Mouse (Mus musculus) left cerebral cortex, adult 6 months (tissue): Measurements from ENCODE around the gene Mpnd. TPM values are rescaled to one million over a fixed set of nuclear protein-coding genes. Genes with fewer than 3 reads are reported as not detected.

ENCODE experiments used
- long read RNA-seq, 2 experiments: library from polyadenylated mRNA; unstranded; transcript quantifications; one replicate each; pipeline ENCODE4 v2.0.0; 2019 to 2020
- polyA plus RNA-seq: library from polyadenylated mRNA; unstranded; fragments of <200 nt; fragmentation: Nextera tagmentation; gene quantifications from 2 replicates; pipeline ENCODE4 v1.2.3, GENCODE M21; 2021

Gene Mpnd
- polyA plus RNA-seq, result 17.4 and 132 TPM in 2 replicates
- long read RNA-seq, experiment 1, partial matches to known transcripts, result 27 of 33 reads
- long read RNA-seq, experiment 1, other reads (novel, unspliced or antisense), result 4 of 33 reads
- long read RNA-seq, experiment 2, partial matches to known transcripts, result 13 of 15 reads
- long read RNA-seq, experiment 2, other reads (novel, unspliced or antisense), result 1 of 15 reads

DNA sequence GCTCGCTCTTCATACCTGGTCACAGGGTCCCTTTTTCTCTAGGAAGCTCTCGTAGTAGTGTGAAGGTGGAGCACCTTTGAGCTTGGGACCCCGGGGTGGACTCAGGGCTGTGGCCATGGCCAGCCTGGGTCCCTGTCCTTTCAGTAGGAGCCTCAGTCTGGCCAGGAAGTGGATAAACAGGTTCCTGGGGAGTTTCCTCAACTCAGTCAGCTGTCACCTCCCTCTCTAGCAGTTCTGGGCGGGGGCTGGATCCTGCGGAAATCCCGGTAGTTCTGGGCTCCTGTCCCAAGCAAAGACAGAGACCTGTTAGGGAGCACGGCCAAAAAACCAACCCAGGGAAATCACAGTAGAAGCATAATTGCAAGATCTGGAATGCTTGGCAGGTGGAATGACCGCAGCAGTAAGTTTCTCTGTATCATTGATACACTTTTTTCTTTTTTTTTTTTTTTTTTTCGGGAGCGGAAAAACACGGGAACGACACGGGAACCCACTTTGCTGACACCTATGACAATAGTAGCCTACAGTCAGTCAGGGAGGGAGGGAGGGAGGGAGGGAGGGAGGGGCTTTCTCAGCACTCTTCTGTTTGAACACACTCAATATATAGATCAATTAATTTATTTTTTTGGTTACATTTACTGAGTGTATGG is at the start of gene Mpnd, which contains the start of gene Stap2:
TSS of gene Mpnd (plus strand) at position 297 of the 647 bp plus-strand sequence.
TSS of gene Stap2 (minus strand) at position 170 of the 647 bp plus-strand sequence.

DNA sequence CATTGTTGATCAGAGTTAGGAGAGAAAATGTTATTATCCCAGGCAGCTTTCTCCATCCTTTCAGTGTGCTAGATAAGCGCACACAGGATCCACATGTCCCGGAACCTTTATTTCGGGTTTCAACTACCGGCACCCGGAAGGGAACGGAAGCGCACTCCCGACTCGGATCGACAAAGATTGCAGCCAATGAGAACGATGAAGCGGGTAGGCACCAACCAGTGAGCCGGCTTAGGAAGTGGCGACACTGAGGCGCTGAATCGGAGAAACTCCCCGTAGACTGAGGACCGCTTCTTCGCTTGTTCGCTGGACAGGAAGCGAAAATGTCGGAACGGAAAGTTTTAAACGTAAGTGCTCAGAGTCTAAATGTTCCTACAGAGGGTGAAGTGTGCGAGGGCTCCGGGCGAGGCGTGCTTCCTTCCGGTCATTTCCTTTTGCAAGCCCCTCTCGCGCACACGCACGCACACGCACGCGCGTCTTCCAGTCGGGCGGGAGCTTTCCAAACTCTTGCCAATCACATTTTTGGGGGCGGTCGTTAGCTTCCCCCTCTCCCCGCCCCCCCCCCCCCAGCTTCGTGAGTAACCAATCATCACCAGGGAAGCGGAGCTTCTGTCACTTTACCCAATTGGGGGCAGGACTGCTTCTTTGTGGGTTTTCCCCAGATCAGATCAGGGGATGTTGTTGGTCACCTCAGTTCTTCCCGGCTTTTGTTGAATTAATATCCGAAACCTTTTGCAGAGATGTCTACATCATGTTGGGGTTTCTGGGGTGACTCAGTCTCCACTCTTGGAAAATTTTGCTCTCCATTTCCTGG is 46.4 kb upstream of the Mpnd start, which contains the start of gene Yju2:
TSS of gene Yju2 (plus strand) at position 182 of the 811 bp plus-strand sequence.

DNA sequence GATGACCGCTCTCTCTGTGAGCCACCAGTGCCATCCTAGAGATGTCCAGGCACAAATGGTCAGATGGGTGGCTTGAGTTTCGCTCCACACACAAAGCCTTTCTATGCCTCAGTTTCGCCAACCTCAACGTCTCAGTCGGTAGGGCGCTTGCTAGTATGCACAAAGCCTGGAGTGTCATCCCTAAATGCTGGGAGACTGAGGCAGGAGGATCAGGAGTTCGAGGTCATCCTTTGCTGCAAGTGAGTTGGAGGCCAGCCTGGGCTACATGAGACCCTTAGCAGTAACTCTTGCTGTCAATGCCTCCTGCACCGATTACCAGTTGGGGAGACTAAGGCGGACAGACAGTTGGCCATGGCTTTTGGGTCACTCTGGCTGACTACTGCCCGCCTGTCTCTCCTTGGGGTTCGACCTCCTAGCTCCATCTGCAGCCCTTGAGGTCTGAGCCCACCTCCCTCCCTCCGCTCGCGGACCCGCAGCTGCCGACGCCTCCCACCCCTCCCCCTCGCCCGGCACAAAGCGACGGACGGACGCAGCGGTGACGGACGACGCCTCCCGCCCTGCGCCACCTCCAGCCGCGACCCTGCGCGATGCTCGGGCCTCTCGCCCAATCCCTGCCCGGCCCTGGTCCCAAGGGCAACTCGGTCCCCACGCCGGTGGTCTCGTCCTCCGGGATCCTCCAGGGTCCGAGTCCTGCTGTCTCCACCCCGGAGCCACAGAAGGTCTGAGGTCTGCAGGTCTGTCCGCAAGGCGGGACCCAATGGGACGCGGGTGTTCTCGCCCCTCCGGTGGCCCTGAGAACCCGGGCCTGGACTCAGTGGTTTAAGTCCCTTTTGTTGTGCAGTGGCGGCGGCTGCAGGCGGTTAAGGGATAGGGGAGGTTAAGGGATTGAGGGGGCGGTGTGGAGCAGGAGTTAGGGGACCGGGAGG is 35.3 kb upstream of the Mpnd start, which contains the start of gene Shd:
TSS of gene Shd (plus strand) at position 502 of the 926 bp plus-strand sequence.

DNA sequence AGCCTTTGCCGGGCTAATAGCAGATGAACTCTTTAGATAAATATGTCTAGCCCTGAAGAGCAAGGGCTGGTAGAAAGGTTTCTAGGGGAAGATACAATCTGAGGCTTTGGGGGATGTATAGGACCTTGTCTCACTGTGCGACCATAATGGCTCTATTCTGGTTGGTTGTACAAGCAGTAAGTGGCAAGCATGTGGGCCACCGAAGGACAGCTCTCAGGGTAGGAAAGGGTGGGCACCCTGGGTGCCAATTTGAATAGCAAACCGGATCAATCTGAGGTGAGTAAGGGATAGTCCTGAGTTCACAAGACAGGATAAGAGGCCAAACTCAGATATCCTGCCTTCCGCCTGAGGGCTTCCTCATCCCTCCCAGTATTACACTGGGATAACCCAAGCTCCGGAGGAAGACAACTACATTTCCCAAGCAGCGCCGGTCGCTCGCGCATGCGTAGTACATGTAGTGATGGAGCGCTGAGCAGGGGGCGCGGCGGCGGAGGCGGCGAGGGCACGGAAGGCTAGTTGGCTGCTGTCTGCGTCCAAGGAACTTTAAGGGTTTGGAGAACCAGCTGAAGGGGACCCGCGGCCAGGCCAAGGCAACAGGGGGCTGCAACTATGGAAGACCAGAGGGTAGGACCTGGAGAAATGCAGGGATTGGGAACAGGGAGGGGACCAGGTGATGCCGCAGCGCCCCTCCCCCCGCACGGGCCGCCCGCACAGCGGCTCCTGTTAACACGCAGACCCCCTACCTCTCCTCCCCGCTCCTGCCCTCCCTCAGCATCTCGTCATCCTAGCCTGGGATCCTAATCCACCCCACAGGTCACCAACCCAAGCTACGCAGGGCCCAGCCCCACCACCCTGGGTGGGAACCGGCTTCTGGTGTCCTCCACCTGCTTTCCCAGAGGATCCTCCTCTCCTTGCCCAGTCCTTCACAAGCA is 19.2 kb upstream of the Mpnd start, which contains the start of gene Fsd1:
TSS of gene Fsd1 (plus strand) at position 480 of the 932 bp plus-strand sequence.

DNA sequence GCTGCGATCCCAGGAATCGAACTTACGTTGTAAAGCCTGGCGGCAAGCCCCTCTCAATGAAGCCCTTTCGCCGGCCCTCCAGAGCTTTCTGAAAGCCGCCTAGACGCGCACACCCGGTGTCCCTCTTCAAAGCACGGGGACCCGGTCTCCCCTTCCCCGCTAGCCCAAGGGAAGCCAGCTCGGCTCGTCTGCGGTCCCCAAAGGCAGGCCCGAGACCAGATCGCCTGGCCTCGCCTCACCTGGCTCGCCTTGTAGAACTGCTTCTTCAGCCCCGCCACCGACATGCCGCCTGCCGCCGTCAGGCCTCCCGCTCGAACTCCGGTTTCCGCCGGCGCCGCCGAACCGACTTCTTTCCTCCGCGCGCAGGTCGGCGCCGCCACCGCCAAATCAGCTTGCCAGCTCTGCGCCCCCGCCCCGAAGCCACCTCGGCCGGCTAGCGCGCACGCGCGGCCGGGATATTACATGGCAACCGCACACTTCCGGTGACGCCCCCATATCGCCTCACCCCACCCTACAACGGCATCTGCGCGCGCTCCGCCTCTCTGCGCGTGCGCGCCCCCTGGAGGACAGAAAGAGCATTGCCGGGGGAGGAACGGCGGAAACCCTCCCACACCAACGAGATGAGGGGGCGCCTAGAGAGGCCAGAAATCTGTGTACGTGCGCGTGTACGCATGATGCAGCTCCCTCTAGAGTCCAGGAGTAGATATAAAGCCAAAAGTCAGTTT is 30.8 kb downstream of the Mpnd start, which contains the start of gene Sh3gl1:
TSS of gene Sh3gl1 (minus strand) at position 460 of the 725 bp plus-strand sequence.

DNA sequence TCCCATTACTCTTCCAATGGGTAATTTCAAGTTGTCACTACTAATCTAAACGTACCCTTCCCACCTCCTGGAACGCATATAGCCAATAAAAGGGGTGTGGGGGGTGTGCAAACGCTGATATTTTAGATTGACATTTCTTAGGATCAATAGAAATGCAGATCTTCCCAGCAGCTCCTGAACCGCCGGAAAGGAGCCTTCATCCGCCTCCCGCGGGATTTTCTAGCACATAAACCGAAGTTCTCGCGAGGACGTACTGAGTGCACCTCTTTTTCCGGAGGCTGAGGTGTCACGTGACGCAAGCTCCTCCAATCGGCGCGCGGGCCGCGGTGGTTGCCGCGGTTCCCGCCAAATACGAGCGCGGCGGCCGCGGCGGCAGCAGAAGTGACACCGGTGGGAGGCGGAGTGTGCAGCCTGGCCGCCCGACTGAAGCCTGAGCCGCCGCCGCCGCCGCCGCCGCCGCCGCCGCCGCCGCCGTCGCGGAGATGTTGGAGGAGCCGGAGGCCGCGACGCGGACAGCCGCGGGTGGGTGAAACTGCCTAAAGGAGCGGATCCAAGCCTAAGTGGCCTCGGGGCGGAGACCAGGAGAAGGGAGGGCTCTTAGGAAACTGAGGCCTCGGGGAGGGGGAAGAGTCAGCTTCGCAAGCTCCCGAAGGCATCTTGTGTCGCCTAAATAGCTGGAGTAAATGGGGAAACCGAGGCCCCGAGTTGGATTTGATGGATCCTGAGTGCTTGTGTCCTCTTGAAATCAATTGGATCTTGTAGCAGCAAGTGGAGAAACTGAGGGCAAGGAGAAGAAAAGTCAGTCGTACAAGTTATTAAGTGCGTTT is 34.7 kb downstream of the Mpnd start, which contains the start of gene Chaf1a:
TSS of gene Chaf1a (plus strand) at position 410 of the 827 bp plus-strand sequence.

Other genes starting within 250 kb of the Mpnd start
- 4.1 and 4.2 TPM in 2 replicates for gene Zfp119a, start 126.8 kb upstream of the Mpnd start, polyA plus RNA-seq
- gene Zfp959, start 113.6 kb upstream of the Mpnd start, polyA plus RNA-seq, result 5.3 and 6.5 TPM in 2 replicates
- 3.0 and 4.5 TPM in 2 replicates for gene Zfp119b, start 56.2 kb upstream of the Mpnd start, polyA plus RNA-seq
- gene Ebi3, start 53.1 kb upstream of the Mpnd start, polyA plus RNA-seq, result 2.1 and 2.7 TPM in 2 replicates
- gene Yju2, start 46.6 kb upstream of the Mpnd start, polyA plus RNA-seq, result 8.7 and 10.8 TPM in 2 replicates
- 37.4 and 37.8 TPM in 2 replicates for gene Shd, start 35.2 kb upstream of the Mpnd start, polyA plus RNA-seq
- 102 and 107 TPM in 2 replicates for gene Fsd1, start 19.2 kb upstream of the Mpnd start, polyA plus RNA-seq
- 0.55 and 0.91 TPM in 2 replicates for gene Stap2, start 127 bp upstream of the Mpnd start, polyA plus RNA-seq
- 32.5 and 33.5 TPM in 2 replicates for gene Sh3gl1, start 30.9 kb downstream of the Mpnd start, polyA plus RNA-seq
- gene Chaf1a, start 34.7 kb downstream of the Mpnd start, polyA plus RNA-seq, result 0.65 and 1.1 TPM in 2 replicates
- gene Ubxn6, start 69.3 kb downstream of the Mpnd start, polyA plus RNA-seq, result 83.6 and 103 TPM in 2 replicates
- gene Hdgfl2, start 73.9 kb downstream of the Mpnd start, polyA plus RNA-seq, result 69.1 and 75.3 TPM in 2 replicates
- 0.04 and 0.28 TPM in 2 replicates for gene Plin4, start 104.1 kb downstream of the Mpnd start, polyA plus RNA-seq
- 0.95 and 1.1 TPM in 2 replicates for gene Plin5, start 111.9 kb downstream of the Mpnd start, polyA plus RNA-seq
- gene Lrg1, start 116.3 kb downstream of the Mpnd start, polyA plus RNA-seq, result 2.7 and 5.0 TPM in 2 replicates
- 3.8 and 23.7 TPM in 2 replicates for gene Sema6b, start 134.6 kb downstream of the Mpnd start, polyA plus RNA-seq
- gene Tnfaip8l1, start 156.8 kb downstream of the Mpnd start, polyA plus RNA-seq, result 10.0 and 10.5 TPM in 2 replicates
- gene Mydgf, start 178.2 kb downstream of the Mpnd start, polyA plus RNA-seq, result 73.7 and 82.8 TPM in 2 replicates
- 17.5 and 18.3 TPM in 2 replicates for gene Dpp9, start 213.2 kb downstream of the Mpnd start, polyA plus RNA-seq